8 mouse cellular contexts compared by ENCODE assay signal in genomic region chr2:152742435-152742834, GRCm38 (mm10). TPM values are rescaled to one million over a fixed set of nuclear protein-coding genes. Genes with fewer than 3 reads are reported as not detected.
DNase-seq lines count a peak whose midpoint lies in the region; ATAC-seq lines count a peak whose summit lies in the region.

No protein-coding gene starts in this region.

- no peak overlapping the region for H3K4me3 ChIP-seq in embryonic facial prominence, embryonic 15.5 days (replicated peaks)
- H3K4me3 ChIP-seq in limb, embryonic 11.5 days (ENCODE audit: low read depth, low read length) = no peak overlapping the region
- H3K4me3 ChIP-seq in midbrain, embryonic 12.5 days = no peak overlapping the region

- ATAC-seq in embryonic facial prominence, embryonic 15.5 days (ENCODE audit: insufficient number of reproducible peaks, low FRiP score, low TSS enrichment, low read depth) = no peak
- ATAC-seq in limb, embryonic 11.5 days (ENCODE audit: insufficient number of reproducible peaks, low FRiP score, low TSS enrichment, low read depth) = no peak
- ATAC-seq in midbrain, embryonic 12.5 days (ENCODE audit: low FRiP score, low read depth) = peak; percentile 21; the same call in 1 of the 2 replicates

- H3K4me1 ChIP-seq in embryonic facial prominence, embryonic 15.5 days = peaks cover 47% of the 10 kb centered on the region
- peaks cover 20% of the 10 kb centered on the region for H3K4me1 ChIP-seq in limb, embryonic 11.5 days (ENCODE audit: control insufficient read depth, insufficient read depth, low read length)
- peaks cover 39% of the 10 kb centered on the region for H3K4me1 ChIP-seq in midbrain, embryonic 12.5 days

- H3K36me3 ChIP-seq in embryonic facial prominence, embryonic 15.5 days = no peaks in the 10 kb centered on the region
- H3K36me3 ChIP-seq in limb, embryonic 11.5 days (ENCODE audit: control insufficient read depth, insufficient read depth, low read length) = no peaks in the 10 kb centered on the region
- H3K36me3 ChIP-seq in midbrain, embryonic 12.5 days = no peaks in the 10 kb centered on the region

- peak overlapping the region; percentile 93 for H3K27ac ChIP-seq in embryonic facial prominence, embryonic 15.5 days (replicated peaks)
- H3K27ac ChIP-seq in limb, embryonic 11.5 days (replicated peaks; ENCODE audit: low read depth, low read length) = no peak overlapping the region
- H3K27ac ChIP-seq in midbrain, embryonic 12.5 days (replicated peaks) = no peak overlapping the region

- no peaks in the 10 kb centered on the region for H3K9me3 ChIP-seq in embryonic facial prominence, embryonic 15.5 days (replicated peaks)
- no peaks in the 10 kb centered on the region for H3K9me3 ChIP-seq in limb, embryonic 11.5 days (ENCODE audit: control insufficient read depth, low read length)
- no peaks in the 10 kb centered on the region for H3K9me3 ChIP-seq in midbrain, embryonic 12.5 days

- no peak overlapping the region for H3K4me2 ChIP-seq in embryonic facial prominence, embryonic 15.5 days (replicated peaks)
- no peak overlapping the region for H3K4me2 ChIP-seq in limb, embryonic 11.5 days (ENCODE audit: low read depth, severe bottlenecking)
- no peak overlapping the region for H3K4me2 ChIP-seq in midbrain, embryonic 12.5 days (replicated peaks)

- WGBS in embryonic facial prominence, embryonic 15.5 days = 22% methylated on average over 10 of the region's 10 CpGs
- WGBS in limb, embryonic 11.5 days = 22% methylated on average over 10 of the region's 10 CpGs
- 19% methylated on average over 10 of the region's 10 CpGs for WGBS in midbrain, embryonic 12.5 days

- H3K9ac ChIP-seq in embryonic facial prominence, embryonic 15.5 days = no peak overlapping the region
- H3K9ac ChIP-seq in limb, embryonic 11.5 days (ENCODE audit: low read length) = no peak overlapping the region
- H3K9ac ChIP-seq in midbrain, embryonic 12.5 days (replicated peaks) = no peak overlapping the region

- peak; percentile 37 to 42 for DNase-seq in cerebellum, postnatal 36 days
- DNase-seq in cerebellum, adult 11-12 months = no peak
- DNase-seq in NIH3T3 (ENCODE audit: low read depth) = peak; percentile 84
- peak; percentile 89 for DNase-seq in heart, postnatal 4 days
- DNase-seq in limb, embryonic 11.5 days (ENCODE audit: low spot score) = peak; percentile 90
- DNase-seq in thymus, postnatal 14 days = peak; percentile 72

- no peaks in the 10 kb centered on the region for H3K27me3 ChIP-seq in embryonic facial prominence, embryonic 15.5 days
- H3K27me3 ChIP-seq in limb, embryonic 11.5 days (ENCODE audit: control insufficient read depth, insufficient read depth, low read length) = no peaks in the 10 kb centered on the region
- peaks cover 7% of the 10 kb centered on the region for H3K27me3 ChIP-seq in midbrain, embryonic 12.5 days

RNA-seq across cellular contexts. Expression of gene Id1, which starts 6.4 kb away (rescaled TPM):
- polyA plus RNA-seq in embryonic facial prominence, embryonic 15.5 days (2015; fragmentation: Nextera tagmentation; extraction: Ambion mirVana) = 142 and 160 TPM in 2 replicates
- total RNA-seq in heart, postnatal 4 days (2021) = 10 to 100 TPM; 71.8 to 76.6 TPM
- 221 and 248 TPM in 2 replicates for polyA plus RNA-seq in limb, embryonic 11.5 days (2014; fragmentation: Nextera tagmentation; extraction: Ambion mirVana)
- polyA plus RNA-seq in midbrain, embryonic 12.5 days (2016; fragmentation: Nextera tagmentation; extraction: Ambion mirVana) = 65.1 and 69.6 TPM in 2 replicates

RNA-seq across cellular contexts. Expression of gene Cox4i2, which starts 11.5 kb away (rescaled TPM):
- 37.7 and 37.9 TPM in 2 replicates for polyA plus RNA-seq in embryonic facial prominence, embryonic 15.5 days (2015; fragmentation: Nextera tagmentation; extraction: Ambion mirVana)
- total RNA-seq in heart, postnatal 4 days (2021) = 10 to 100 TPM; 13.7 to 15.1 TPM
- 18.5 and 22.3 TPM in 2 replicates for polyA plus RNA-seq in limb, embryonic 11.5 days (2014; fragmentation: Nextera tagmentation; extraction: Ambion mirVana)
- 3.2 and 3.9 TPM in 2 replicates for polyA plus RNA-seq in midbrain, embryonic 12.5 days (2016; fragmentation: Nextera tagmentation; extraction: Ambion mirVana)

RNA-seq across cellular contexts. Expression of gene Mcts2, which starts 55.6 kb away (rescaled TPM):
- 24.7 and 27.3 TPM in 2 replicates for polyA plus RNA-seq in embryonic facial prominence, embryonic 15.5 days (2015; fragmentation: Nextera tagmentation; extraction: Ambion mirVana)
- total RNA-seq in heart, postnatal 4 days (2021) = 10 to 100 TPM; 19.9 to 20.2 TPM
- 37.1 and 38.5 TPM in 2 replicates for polyA plus RNA-seq in limb, embryonic 11.5 days (2014; fragmentation: Nextera tagmentation; extraction: Ambion mirVana)
- 38.4 and 39.6 TPM in 2 replicates for polyA plus RNA-seq in midbrain, embryonic 12.5 days (2016; fragmentation: Nextera tagmentation; extraction: Ambion mirVana)
